In the genomic region with DNA sequence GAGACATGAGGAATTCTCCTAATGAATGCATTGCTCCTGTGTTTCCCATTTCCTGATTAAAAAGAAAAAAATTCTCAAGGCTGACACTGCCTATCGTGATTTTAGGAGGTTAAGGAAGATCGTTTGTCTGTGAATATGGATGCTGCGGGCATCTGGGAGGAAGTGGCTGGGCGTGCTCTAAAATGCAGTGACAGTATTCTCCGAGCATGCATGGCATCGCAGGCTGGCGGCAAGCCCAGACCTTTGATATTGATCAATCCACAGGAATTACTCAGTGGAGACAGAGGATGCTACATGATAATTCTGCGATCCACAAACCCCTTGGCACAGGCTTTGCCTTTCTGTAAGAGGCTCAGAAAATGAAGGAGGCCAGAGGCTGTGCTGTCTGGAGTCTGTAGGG, we compare ENCODE assay signal across 9 mouse cellular contexts.
DNase-seq lines count a peak whose midpoint lies in the region; ATAC-seq lines count a peak whose summit lies in the region.
"Had no signal": no experiment of that assay in that cellular context is flagged by ENCODE, and none has a peak within 500 bp of the region (broad histone marks: within the 10 kb centered on the region; RNA-seq: fewer than 3 reads in every experiment).

No protein-coding gene starts in this region.

- H3K9ac ChIP-seq in forebrain, embryonic 13.5 days, result peak overlapping the region; percentile 50; the same call in 1 of the 2 replicates
- H3K9ac ChIP-seq in neural tube, embryonic 14.5 days (replicated peaks; ENCODE audit: low read depth, low read length), result 0 out of 2 replicates have a peak overlapping the region, but pooled peaks have one; percentile 11
- H3K9ac ChIP-seq: liver, embryonic 15.5 days had no signal

- no peaks in the 10 kb centered on the region for H3K9me3 ChIP-seq in forebrain, embryonic 13.5 days (replicated peaks)
- H3K9me3 ChIP-seq in neural tube, embryonic 14.5 days (ENCODE audit: control insufficient read depth, low read length), result no peaks in the 10 kb centered on the region
- H3K9me3 ChIP-seq: liver, embryonic 15.5 days had no signal

- ATAC-seq in forebrain, embryonic 13.5 days, result peak; percentile 44
- peak; percentile 56 for ATAC-seq in neural tube, embryonic 14.5 days (ENCODE audit: low read depth)

- 2% methylated on average over 8 of the region's 8 CpGs for WGBS in forebrain, embryonic 13.5 days
- WGBS in neural tube, embryonic 14.5 days, result 5% methylated on average over 8 of the region's 8 CpGs

- H3K27ac ChIP-seq in forebrain, embryonic 13.5 days, result peak overlapping the region; percentile 99
- H3K27ac ChIP-seq in neural tube, embryonic 14.5 days (ENCODE audit: low read depth, low read length), result peak overlapping the region; percentile 87
- H3K27ac ChIP-seq: liver, embryonic 15.5 days had no signal

- H3K4me3 ChIP-seq in forebrain, embryonic 13.5 days, result no peak overlapping the region
- H3K4me3 ChIP-seq in neural tube, embryonic 14.5 days (ENCODE audit: low read depth, low read length), result no peak overlapping the region
- H3K4me3 ChIP-seq: liver, embryonic 15.5 days had no signal

- peaks cover 52% of the 10 kb centered on the region for H3K4me1 ChIP-seq in forebrain, embryonic 13.5 days
- H3K4me1 ChIP-seq in neural tube, embryonic 14.5 days (ENCODE audit: control insufficient read depth, insufficient read depth, low read length), result peaks cover 25% of the 10 kb centered on the region

- H3K4me2 ChIP-seq in forebrain, embryonic 13.5 days, result peak overlapping the region; percentile 49
- peak overlapping the region; percentile 21 for H3K4me2 ChIP-seq in neural tube, embryonic 14.5 days (ENCODE audit: low read depth, low read length)
- H3K4me2 ChIP-seq: liver, embryonic 15.5 days had no signal

- no peaks in the 10 kb centered on the region for H3K36me3 ChIP-seq in forebrain, embryonic 13.5 days (ENCODE audit: poor library complexity, severe bottlenecking)
- no peaks in the 10 kb centered on the region for H3K36me3 ChIP-seq in neural tube, embryonic 14.5 days (ENCODE audit: control insufficient read depth, insufficient read depth, low read length)
- H3K36me3 ChIP-seq: liver, embryonic 15.5 days had no signal

- DNase-seq in gastrocnemius, postnatal 10 days, result peak; percentile 34
- no peak for DNase-seq in gastrocnemius, adult 8-10 months (ENCODE audit: low spot score in 2 of 2)
- peak; percentile 93 for DNase-seq in MN1 (ENCODE audit: low spot score)
- peak; percentile 25 to 58 for DNase-seq in layer of hippocampus, adult 8-10 months (ENCODE audit: low spot score in 2 of 2)
- no peak for DNase-seq in thymus, postnatal 0 days (ENCODE audit: low spot score)
- no peak for DNase-seq in c-Kit-positive CD71-positive TER-119-positive erythroid progenitor cells, embryonic 14.5 days (ENCODE audit: low spot score)

- no peaks in the 10 kb centered on the region for H3K27me3 ChIP-seq in forebrain, embryonic 13.5 days
- no peaks in the 10 kb centered on the region for H3K27me3 ChIP-seq in neural tube, embryonic 14.5 days (ENCODE audit: control insufficient read depth, insufficient read depth, low read length)
- H3K27me3 ChIP-seq: liver, embryonic 15.5 days had no signal

Comparison
In these comparisons a context has a peak if more than half of its experiments do, and no peak if none do; other contexts are left out.
1. DNase-seq: peak in gastrocnemius, postnatal 10 days (single experiment), MN1 (single experiment) and layer of hippocampus, adult 8-10 months (2 of 2); none in gastrocnemius, adult 8-10 months (0 of 2), thymus, postnatal 0 days (single experiment) and c-Kit-positive CD71-positive TER-119-positive erythroid progenitor cells, embryonic 14.5 days (single experiment).